Mouse (Mus musculus) ES-Bruce4 (cell line): ENCODE measurements around the gene Smim27.

Source experiments
- CTCF ChIP-seq: IDR thresholded peaks from one replicate; pipeline ENCODE4 v1.8.1; 2011; ENCODE audit warnings: low read depth, low read length
- EP300 ChIP-seq: IDR thresholded peaks from 2 replicates; pipeline ENCODE4 v1.6.1; 2011; ENCODE audit warnings: low read depth, low read length; ENCODE audit not compliant: insufficient read depth
- POLR2A ChIP-seq: IDR thresholded peaks from one replicate; pipeline ENCODE4 v1.8.1; 2011; ENCODE audit warnings: low read length; ENCODE audit not compliant: insufficient read depth

DNA sequence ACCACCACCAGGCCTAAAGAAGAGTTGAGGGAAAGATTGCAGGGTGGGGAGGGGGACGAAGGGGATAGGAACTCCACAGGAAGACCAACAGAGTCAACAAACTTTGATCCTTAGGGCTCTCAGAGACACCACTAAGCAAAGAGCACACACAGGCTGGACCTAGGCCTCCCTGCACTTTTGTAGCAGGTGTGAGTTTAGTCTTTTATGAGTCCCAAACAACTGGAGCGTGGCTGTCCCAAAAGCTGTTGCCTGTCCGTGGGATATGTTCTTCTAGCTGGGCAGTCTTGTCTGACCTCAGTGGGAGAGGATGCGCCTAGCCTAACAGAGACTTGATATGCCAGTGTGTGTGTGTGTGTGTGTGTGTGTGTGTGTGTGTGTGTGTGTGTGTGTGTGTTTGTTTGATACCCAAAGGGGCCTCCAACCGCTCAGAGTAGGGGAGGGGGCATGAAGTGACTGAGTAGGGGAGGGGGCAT, 29.1 kb upstream of the Smim27 start:
- TF ChIP-seq POLR2A: no peak
- no peak for TF ChIP-seq CTCF
- no peak for TF ChIP-seq EP300
